Mouse (Mus musculus) mouse trophoblast stem cell (cell line): ENCODE measurements around the gene Oxct2b.
"Not testable (repeated sequence)": the region's sequence is repeated elsewhere in the genome, so short reads cannot be mapped to it uniquely, and the experiment has no call there.

Experiments
- in situ Hi-C, 2 experiments: fragments of 300-500 bp; cut with MseI, MboI; formaldehyde crosslinking; loops; 2 replicates in 1 of 2; 3 replicates in 1 of 2; pipeline ENCODE4 v1.15.1; 2025

The Oxct2b gene

DNA sequence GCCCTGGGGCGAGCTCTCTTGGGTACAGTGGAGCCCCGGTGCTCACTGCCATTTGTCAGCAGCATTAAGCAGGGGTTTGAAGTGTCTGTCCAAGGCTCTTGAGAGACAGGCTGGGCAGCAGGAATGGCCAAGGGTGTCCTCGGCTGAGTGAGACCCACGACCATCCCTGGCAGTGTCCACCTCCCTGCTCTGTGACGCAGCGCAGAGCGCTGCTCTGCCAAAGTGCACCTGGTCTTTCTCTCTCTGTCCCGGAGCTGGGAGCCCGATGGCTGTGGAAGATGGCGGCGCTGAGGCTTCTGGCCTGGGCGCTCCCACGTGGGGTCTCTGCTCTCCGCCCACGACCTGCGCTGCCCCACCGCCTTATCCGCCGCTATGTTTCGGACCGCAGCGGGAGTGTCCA is at the start of gene Oxct2b:
TSS of gene Oxct2b (plus strand) at position 256 of the 400 bp plus-strand sequence.
- in situ Hi-C loops, result no loop called here

DNA sequence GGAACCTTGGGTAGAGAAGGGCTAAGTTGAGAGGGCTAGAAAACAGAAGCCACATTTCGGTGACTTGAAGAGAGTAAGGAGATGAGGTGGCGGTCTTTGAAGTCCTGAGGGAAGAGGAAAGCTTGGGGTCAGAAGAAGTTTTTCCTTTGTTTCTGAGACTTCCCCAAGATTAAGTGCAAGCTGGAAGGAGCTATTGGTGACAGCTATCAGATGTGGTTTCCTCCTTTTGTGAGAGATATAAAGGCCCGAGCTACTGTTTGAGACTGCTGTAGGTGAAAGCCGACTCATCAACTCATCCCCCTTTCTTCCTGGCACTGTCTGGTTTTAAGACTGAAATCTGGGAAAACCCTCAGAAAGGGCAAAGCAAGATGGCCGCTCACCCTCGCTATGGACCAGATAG is 47.4 kb upstream of the Oxct2b start:
- in situ Hi-C loops, result no loop called here

DNA sequence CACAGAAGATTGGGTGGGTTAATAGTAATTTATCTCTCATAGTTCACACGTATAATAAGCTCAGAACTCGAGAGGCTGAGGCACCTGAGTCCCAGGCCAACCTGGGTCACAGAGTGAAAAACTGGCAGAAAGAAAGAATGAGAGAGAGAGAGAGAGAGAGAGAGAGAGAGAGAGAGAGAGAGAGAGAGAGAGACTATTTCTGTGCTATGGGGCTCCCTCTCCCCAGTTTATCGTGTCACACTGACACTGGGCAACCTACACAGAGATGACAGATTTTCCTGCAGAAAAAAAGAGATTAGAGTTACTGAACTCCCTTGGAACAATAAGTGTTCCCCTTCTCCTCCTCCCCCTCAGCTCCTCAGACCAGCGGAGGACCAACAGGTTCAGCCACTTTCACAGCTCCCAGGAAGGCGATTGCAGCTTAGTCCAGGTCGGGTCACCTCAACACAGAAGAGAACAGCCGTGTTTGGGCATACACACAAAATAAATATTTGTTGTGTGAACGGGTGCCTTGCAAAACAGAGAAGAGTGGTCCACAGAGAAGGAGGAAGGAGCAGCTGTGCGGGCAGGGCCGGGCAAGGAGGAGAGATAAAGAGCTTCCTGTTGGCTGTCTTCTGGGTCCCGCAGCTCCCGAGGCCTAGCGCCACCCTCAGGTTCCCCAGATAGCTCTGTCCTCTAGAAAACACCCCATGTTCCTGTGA is 44.6 kb upstream of the Oxct2b start:
- in situ Hi-C loops, result no loop called here

DNA sequence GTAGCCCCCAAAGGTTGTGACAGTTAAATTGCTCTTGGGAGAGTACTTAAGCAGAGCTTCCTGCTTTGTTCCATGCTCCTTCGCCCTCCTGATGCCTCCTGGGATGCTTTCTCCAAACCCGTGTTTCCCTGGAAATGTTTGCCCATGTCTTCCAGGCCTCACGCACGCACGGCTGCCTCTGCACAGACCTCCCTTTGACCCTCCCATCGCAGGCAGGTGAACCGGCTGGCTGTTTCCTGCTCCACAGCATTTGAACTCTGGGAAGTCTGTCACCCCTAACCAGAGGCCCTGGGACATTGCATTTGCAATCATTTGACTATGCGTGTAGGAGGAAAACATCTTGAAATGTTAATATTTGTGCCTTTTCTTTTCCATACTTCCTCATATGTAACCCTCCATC is 39.1 kb upstream of the Oxct2b start:
- in situ Hi-C loops, result no loop called here

DNA sequence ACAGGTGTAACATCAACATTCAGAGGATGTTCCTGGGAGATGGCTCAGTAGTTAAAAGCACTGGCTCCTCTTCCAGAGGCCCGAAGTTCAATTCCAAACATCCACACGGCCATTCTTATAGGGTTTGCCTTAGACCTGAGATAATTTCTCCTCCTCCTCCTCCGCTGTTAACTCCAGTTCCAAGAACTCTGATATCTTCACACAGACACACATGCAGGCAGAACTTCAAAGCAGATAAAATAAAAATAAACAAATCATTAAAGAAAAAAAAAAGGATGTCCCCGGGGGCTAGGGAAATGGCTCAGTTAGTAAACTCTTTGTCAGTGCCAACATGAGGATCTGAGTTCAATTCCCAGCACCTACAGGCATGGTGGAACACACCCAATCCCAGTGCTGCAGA is 37.8 kb upstream of the Oxct2b start:
- in situ Hi-C loops, result no loop called here

DNA sequence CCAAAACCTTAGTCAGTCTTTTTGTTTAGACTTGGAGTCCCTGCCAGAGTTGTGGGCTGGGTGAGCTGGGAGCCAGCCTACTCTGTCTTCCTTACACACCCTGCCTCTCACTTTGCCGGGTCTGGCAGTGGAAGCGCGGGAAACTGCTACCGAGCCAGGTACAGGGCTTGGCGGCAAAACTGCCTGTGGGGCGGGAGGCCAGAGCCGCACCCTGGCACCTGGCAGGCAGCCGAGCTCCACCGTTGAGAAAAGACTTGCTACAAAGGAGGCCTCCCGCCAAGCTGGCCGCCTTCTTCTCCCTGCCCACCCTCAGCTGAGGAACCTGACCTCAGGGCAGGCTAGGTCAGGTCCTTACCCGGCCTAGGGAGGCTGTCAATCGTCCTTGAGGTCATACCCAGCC is 35.3 kb upstream of the Oxct2b start:
- in situ Hi-C loops, result loop anchor here in 1 of 2 experiments (5.0 to 10.0 kb wide), 2 partner anchors 83 to 166 kb away; partner anchors contain the start of gene Mycl

DNA sequence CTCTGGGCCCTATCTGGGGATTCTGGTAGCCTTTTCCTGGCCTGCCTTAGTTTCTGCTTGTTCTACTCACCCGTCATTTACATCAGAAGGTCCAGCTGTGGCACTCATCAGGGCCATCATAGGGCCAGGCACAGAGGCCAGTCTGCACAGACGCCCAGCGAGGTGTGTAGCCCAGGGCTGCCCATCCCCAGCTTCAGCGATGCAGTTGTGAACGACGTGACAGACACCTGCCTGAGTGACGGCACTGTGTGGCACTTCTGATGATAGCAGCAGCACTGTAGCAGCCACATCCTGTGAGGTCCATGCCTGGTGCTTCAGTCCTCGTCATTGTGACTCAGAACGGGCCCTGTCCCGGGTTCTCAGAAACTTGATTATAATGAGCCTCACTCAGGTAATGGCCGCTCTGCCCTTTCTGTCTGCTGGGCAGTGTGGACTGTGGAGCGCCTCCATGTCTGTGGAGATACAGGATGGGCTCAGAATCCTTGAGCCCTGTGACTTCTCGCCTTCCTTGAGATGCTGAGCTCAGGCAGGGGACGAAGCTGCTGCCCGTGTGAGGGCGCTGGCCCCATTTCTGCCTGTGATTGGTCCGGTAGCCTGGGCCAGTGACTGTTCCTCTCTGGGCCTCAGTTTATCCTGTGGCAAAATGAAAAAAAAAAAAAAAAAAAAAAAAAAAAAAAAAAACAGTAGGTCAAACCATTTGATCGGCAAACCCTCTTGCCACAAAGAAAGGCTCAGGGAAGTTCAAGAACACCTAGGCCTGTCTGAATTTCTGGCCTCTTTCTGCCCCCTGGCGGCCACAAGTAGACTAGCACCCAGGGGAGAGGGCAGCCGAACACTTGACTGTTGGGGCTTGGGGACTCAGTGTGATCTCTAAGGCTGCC is 33.5 kb upstream of the Oxct2b start:
- in situ Hi-C loops, result loop anchor here in 1 of 2 experiments (5.0 to 10.0 kb wide), 2 partner anchors 85 to 168 kb away; partner anchors contain the start of gene Mycl

DNA sequence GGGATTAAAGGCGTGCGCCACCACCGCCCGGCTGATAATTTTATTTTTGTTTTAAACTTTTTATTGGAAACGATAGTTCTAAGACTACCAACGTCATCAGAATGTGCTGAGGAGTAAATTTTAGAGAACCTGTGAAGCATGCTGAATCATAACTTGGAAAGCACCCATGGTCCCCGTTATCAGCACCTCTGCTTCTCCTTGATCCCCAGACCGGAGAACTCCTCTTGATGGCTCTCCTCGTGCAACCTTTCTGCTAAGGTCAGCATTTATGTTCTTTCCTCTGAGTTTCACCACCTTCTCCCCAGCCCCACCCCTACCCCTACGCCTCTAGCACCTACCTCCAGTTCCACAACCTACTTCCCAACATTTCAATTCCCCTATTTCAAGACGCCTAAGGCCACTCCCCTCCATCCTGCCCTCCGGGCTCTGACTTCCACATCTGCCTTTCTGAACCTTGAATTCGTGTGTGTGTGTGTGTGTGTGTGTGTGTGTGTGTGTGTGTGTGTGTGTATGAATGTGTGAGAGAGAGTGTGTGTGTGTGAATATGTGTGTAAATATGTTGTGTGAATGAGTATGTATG is 32.7 kb upstream of the Oxct2b start:
- in situ Hi-C loops, result loop anchor here in 1 of 2 experiments (5.0 to 10.0 kb wide), 2 partner anchors 86 to 169 kb away; partner anchors contain the start of gene Mycl

DNA sequence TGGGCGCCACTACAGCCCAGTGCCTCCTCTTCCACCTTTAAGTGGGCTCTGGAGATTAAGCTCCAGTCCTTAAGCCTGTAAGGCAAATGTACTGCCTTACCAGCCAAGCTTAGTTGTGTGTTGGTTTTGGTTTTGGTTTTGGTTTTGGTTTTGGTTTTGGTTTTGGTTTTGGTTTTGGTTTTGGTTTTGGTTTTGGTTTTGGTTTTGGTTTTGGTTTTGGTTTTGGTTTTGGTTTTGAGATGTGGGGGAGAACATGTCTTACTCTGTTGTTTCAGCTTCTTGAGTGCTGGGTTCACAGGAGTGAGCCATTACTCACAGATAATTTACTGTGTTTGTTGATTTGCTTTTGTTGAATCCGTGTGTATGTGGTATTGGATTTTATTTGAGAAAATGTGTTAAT is 30.8 kb upstream of the Oxct2b start:
- in situ Hi-C loops, result loop anchor here in 1 of 2 experiments (10.0 kb wide), 1 partner anchor 170 kb away; no protein-coding TSS in a partner anchor

DNA sequence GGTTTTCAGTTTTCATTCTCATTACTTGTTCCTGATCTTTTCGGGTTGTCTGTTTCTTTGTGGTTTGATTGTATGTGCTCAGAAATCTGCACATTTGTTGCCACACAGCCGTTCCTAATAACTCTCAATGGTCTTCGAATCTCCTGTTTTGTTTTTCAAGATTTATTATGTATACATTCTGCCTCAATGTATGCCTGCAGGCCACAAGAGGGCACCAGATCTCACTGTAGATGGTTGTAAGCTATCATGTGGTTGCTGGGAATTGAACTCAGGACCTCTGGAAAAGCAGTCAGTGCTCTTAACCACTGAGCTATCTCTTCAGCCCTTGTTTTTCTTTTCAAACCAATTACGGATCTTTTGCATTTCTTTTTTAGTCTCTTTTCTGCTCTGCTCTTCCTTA is 29.7 kb upstream of the Oxct2b start:
- in situ Hi-C loops, result loop anchor here in 1 of 2 experiments (10.0 kb wide), 1 partner anchor 172 kb away; no protein-coding TSS in a partner anchor

DNA sequence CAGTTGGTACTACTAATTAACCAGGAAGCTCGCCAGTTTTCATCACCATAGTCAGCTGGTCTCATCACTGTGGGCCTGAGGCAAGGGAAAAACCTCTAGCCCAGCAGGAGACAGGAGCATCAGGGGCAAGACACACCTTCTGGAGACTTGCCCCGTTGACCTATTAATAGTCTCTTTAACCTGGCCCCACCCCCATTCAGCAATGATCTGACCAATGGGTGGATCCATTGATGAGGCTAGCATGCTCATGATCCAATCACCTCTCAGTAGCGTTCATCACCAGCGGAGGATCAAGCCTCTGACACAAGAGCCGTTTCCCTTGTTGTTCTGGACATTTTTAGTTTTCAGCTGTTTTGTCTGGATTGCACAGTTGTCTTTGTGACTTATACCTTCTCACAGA is 23.4 kb upstream of the Oxct2b start:
- in situ Hi-C loops, result no loop called here

DNA sequence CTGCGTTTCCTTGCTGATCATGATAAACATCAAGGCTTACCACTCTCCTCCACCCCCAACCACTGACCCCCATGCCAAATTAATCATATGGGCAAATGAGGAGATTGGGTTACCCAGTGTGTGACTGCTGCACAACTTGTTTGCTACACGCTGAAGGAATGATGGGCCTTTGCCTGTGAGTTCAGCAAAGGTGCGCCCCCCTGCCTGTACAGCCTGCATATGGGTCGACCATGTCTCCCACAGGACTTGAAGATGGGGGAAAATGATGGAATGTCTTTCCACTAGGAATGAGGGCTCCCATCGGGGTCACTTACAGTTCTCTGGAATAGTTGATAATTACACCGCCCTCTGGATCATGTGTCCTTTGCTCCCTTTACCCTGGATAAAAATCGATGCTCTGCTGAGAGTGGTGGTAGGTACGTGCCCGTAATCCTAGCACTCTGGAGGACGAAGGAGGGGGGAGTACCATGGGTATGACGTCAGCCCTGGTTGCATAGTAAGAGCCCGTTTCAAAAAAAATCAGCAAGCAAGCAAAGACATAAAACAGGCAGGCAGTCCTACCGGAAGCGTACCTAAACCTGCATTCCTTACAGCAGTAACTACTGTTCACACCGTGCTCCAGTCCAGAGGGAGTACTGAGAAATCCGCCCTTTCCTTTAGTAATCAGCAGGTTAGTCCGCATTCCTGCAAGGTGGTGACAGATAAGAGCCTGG is 22.8 kb upstream of the Oxct2b start:
- in situ Hi-C loops, result no loop called here

DNA sequence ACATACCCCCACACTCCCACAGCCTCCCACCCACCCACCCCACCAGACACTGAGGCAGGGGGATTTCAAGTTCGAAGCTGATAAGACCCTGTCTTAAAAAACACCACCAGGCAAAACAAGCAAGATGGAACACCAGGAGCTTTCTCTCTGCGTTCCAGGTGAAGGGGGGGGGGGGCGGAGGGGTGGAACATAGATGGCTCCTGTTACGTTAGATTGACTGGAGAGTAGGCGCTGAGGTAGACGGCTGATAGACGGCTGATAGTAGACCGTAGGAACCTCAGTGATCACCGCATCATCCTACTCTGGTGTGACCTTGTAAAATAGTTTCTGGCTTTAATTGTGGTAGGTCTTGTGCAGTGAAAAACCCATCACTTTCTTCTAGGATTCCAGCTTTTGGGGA is 22.2 kb upstream of the Oxct2b start:
- in situ Hi-C loops, result no loop called here

DNA sequence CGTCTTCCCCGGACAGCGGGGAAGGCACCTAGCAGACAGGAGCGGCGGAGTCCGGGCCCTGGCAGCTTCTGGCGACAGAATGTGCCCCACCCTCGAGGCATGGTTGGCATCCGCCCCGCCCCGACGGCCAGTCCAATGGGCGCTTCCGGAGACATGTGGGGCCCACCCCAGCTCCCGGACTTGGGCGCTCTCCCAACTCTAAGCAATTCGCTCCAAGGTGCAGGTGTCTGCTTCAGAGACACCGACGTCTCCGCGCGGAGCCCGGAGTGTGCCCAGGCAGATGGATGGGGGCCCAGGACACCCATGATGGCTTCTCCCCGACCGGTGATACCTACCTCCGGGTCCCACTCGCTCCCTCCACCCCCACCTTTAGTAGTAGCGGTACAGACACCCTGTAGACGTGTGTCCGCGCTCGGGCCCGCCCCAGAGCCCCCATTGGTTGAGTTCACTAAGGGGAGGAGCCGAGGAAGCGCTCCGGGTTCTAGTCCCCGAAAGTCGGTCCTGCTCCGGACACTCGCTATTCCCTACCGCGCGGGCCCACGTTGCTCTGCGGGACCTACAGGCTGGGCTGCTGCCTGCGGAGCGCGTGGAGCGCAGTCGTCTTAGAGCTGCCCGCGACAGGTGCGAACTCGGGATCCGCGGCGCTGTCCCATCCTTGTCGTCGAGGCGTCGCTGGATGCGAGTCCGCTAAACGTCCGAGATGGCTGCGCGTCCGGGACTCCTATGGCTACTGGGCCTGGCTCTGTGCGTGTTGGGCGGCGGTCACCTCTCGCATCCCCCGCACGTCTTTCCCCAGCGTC is 11.2 kb upstream of the Oxct2b start, which contains the start of gene Bmp8b:
TSS of gene Bmp8b (plus strand) at position 515 of the 800 bp plus-strand sequence.
- in situ Hi-C loops, result no loop called here

DNA sequence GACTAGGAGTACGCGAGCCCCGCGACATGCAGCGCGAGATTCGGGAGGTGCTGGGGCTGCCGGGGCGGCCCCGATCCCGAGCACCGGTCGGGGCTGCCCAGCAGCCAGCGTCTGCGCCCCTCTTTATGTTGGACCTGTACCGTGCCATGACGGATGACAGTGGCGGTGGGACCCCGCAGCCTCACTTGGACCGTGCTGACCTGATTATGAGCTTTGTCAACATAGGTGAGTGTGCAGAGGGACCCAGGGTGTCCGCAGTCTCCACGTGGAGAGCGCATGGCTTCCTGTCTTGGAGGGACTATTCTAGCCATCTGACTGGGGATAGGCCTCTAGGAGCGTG is 10.6 kb upstream of the Oxct2b start:
- in situ Hi-C loops, result no loop called here

DNA sequence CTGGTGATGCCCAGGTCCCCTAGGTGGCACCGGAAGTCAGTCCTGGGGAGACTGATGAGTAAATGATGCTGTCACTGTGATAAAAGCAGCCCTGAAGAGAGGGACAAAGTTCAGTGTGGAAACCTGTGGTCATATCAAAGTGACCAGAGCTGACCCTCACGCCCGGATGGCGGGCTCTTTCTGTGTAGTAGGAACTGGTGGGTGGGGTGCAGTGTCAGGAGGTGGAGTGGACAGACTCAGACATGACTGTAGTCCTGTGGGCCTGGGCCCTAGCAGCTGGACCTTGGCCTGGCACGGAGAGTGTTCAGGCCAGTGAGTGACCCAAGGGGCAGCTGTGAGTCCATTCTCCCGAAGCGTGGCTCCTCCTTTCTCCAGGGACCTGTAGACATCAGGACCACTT is 10.1 kb upstream of the Oxct2b start:
- in situ Hi-C loops, result not testable (repeated sequence)

DNA sequence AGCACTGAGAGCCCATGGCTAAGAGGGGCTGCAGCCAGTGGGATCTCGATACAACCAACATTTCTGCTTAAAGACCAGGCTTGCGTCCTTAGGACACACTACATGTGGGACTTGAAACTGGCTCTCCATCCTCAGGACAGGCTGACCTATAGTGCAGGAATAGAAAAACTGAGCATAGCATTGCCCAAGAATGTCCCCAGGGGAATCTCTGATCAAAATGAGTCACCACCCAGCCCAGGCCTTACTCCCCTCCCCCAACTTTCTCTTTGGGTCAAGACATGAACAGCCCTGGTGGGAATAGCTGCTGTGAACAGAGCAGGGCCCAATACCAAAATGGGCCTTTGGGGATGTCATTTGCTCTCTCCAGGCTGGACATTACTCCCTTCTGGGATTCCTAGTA is 9.2 kb upstream of the Oxct2b start:
- in situ Hi-C loops, result no loop called here

DNA sequence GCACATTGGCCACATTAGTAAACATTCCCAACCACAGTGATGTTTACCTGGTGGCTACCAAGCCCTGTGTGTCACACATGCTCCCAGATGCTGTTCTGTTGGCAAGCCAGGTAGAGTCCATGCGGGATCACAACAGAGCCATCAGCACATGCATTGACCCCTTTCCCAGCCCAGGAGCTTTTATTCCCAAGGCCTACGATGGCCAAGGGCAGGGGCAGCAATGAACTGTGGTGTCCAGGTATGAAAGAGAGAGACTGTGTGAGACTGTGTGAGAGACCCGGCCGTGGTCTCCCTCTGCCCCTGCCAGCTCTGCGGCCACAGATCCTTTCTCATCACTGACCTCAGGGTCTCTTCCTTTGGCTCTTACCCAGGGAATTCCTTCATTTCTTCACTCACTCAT is 8.0 kb upstream of the Oxct2b start:
- in situ Hi-C loops, result no loop called here

DNA sequence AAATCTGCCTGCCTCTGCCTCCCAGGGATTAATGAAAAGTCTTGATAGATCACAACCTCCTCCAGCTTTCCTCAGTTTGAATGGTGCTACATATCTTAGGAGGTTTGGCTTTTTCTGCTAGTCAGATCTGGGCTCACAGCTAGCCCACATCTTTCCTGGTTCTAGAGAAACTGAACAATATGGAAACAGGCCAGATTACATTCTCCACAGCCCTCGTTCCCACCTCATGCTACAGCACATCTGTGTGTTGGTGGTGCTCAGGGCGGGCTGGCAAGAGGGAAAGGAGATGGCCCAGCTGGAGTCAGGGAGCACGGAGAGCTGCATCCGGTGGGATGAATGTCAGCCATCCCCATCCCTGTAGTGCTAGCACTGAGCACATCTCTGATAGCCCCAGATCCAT is 5.3 kb upstream of the Oxct2b start:
- in situ Hi-C loops, result no loop called here

DNA sequence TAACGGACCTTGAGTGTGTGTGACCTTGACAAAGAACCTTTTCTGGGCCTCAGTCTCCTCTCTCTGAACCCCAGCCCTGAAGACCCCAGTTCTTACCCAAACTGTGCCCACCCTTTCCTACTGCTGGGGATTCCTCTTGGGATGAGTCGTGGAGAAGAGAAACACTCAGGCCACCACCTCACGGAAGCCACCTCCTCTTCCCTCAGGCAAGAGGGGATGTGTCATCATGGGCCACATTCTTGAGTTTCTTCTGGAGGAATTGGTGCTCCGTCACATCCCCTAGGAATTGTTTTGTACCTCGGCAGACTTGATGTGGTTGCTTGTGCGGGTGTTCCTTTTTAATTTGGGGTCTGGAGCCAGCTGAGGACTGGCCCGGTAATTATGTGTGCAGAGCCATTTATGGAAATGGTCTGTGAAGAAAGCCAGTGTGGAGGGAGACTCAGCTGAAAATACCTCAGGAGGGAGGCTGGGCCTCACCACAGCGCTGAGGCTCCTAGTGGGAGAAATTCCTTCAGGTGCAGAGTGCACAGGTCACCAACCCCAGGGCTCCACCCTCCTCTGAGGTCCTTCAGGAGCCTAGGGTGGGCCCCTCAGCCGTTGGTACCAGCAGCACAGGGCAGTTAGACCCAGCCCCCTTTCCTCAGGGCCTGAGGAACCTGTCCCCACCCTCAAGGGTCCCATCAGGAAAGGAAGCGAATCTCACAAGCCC is 4.6 kb upstream of the Oxct2b start:
- in situ Hi-C loops, result not testable (repeated sequence)
